Mouse (Mus musculus) liver, postnatal 0 days (tissue): ENCODE data around the gene Mptx1.

ENCODE experiments used
- CTCF ChIP-seq: sonication (generic); IDR thresholded peaks from 2 replicates; pipeline ENCODE4 v1.5.1; 2016; ENCODE audit warnings: antibody characterized with exemption, low read depth
- EP300 ChIP-seq: IDR thresholded peaks from 2 replicates; pipeline ENCODE4 v1.6.1; 2016; ENCODE audit warnings: antibody characterized with exemption, low read depth, mild to moderate bottlenecking

DNA sequence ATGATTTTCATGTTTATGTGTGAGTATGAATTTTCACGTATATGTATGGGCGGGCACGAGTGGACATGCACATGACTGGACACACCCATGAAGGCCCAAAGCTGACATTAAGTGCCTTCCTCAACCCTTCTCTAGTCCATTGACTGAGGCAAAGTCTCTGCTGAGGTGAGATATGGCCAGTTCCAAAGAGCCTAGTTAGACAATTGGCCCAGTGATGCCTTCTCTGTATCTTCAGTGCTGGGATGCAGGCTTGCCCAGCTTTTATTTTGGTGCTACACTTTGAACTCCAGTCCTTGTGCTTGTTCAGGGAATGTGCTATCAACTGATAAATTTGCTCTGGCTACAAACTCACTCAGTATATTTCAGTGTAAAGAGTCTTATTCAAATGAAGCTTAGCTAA, 43.5 kb downstream of the Mptx1 start:
- TF ChIP-seq CTCF: no peak
- TF ChIP-seq EP300: no peak
